Mouse (Mus musculus): ENCODE data around the gene Plpp2. TPM values are rescaled to one million over a fixed set of nuclear protein-coding genes. Genes with fewer than 3 reads are reported as not detected.

Gene Plpp2
- polyA plus RNA-seq, 1 experiment from 2014 or later, result 10.9 TPM

- no peaks in the 10 kb centered on the region for H3K4me1 ChIP-seq
- H3K36me3 ChIP-seq, result no peaks in the 10 kb centered on the region
- no peaks in the 10 kb centered on the region for H3K27me3 ChIP-seq (replicated peaks)
- WGBS, result 87% methylated on average over 2 of the region's 2 CpGs
- no peak overlapping the region for H3K4me3 ChIP-seq
- no peak overlapping the region for H3K4me2 ChIP-seq
- no peak overlapping the region for H3K27ac ChIP-seq (replicated peaks)
- 0 out of 2 replicates have a peak, but pooled peaks cover 4% of the 10 kb centered on the region for H3K9me3 ChIP-seq
- ATAC-seq (ENCODE audit: extremely low read depth, insufficient number of reproducible peaks, low FRiP score, low TSS enrichment), result no peak
- H3K9ac ChIP-seq, result no peak overlapping the region
Observed at GRCm38 (mm10) chr10:79571314-79571713, 37.7 kb upstream of the Plpp2 start.

- no peaks in the 10 kb centered on the region for H3K36me3 ChIP-seq
- peaks cover 9% of the 10 kb centered on the region for H3K9me3 ChIP-seq
- 83% methylated on average over 5 of the region's 5 CpGs for WGBS
- H3K27me3 ChIP-seq (replicated peaks), result no peaks in the 10 kb centered on the region
- no peak overlapping the region for H3K4me3 ChIP-seq
- H3K9ac ChIP-seq, result no peak overlapping the region
- ATAC-seq (ENCODE audit: extremely low read depth, insufficient number of reproducible peaks, low FRiP score, low TSS enrichment), result no peak
- H3K4me1 ChIP-seq, result no peaks in the 10 kb centered on the region
- no peak overlapping the region for H3K4me2 ChIP-seq
- H3K27ac ChIP-seq (replicated peaks), result no peak overlapping the region
Observed at GRCm38 (mm10) chr10:79569921-79570320, 36.3 kb upstream of the Plpp2 start.

GRCm38 (mm10) chr10:79559716-79560115 is 26.1 kb upstream of the Plpp2 start:
- Histone ChIP-seq H3K4me3 (no peak overlapping the region), H3K4me1 (0 out of 2 replicates have a peak, but pooled peaks cover 6% of the 10 kb centered on the region), H3K9me3 (peaks cover 4% of the 10 kb centered on the region; the same call in 1 of the 2 replicates), H3K4me2 (no peak overlapping the region), H3K36me3 (no peaks in the 10 kb centered on the region), H3K27me3 (replicated peaks) (no peaks in the 10 kb centered on the region), H3K27ac (replicated peaks) (no peak overlapping the region), H3K9ac (no peak overlapping the region)
- WGBS, result 82% methylated on average over 2 of the region's 2 CpGs
- ATAC-seq (ENCODE audit: extremely low read depth, insufficient number of reproducible peaks, low FRiP score, low TSS enrichment), result no peak

- Histone ChIP-seq H3K27ac (replicated peaks) (no peak overlapping the region), H3K27me3 (replicated peaks) (no peaks in the 10 kb centered on the region), H3K4me2 (no peak overlapping the region), H3K4me1 (peaks cover 23% of the 10 kb centered on the region), H3K9me3 (no peaks in the 10 kb centered on the region), H3K4me3 (no peak overlapping the region), H3K36me3 (no peaks in the 10 kb centered on the region), H3K9ac (no peak overlapping the region)
- 87% methylated on average over 5 of the region's 5 CpGs for WGBS
- no peak for ATAC-seq (ENCODE audit: extremely low read depth, insufficient number of reproducible peaks, low FRiP score, low TSS enrichment)
Observed at GRCm38 (mm10) chr10:79557496-79557895, 23.9 kb upstream of the Plpp2 start.

GRCm38 (mm10) chr10:79556951-79557350 is 23.4 kb upstream of the Plpp2 start:
- H3K27me3 ChIP-seq (replicated peaks), result no peaks in the 10 kb centered on the region
- no peak overlapping the region for H3K9ac ChIP-seq
- no peak overlapping the region for H3K27ac ChIP-seq (replicated peaks)
- ATAC-seq (ENCODE audit: extremely low read depth, insufficient number of reproducible peaks, low FRiP score, low TSS enrichment), result no peak
- 85% methylated on average over 5 of the region's 5 CpGs for WGBS
- no peaks in the 10 kb centered on the region for H3K9me3 ChIP-seq
- H3K4me1 ChIP-seq, result peaks cover 26% of the 10 kb centered on the region
- H3K36me3 ChIP-seq, result no peaks in the 10 kb centered on the region
- no peak overlapping the region for H3K4me2 ChIP-seq
- H3K4me3 ChIP-seq, result no peak overlapping the region

GRCm38 (mm10) chr10:79555238-79555724 is 21.7 kb upstream of the Plpp2 start:
- Histone ChIP-seq H3K4me1 (peaks cover 26% of the 10 kb centered on the region), H3K9me3 (no peaks in the 10 kb centered on the region), H3K36me3 (peaks cover 8% of the 10 kb centered on the region), H3K9ac (peak overlapping the region; percentile 98), H3K27me3 (replicated peaks) (no peaks in the 10 kb centered on the region), H3K27ac (replicated peaks) (no peak overlapping the region), H3K4me2 (peak overlapping the region; percentile 82), H3K4me3 (peak overlapping the region; percentile 94)
- whole genome bisulfite sequencing, result 22% methylated on average over 7 of the region's 7 CpGs
- ATAC-seq (ENCODE audit: extremely low read depth, insufficient number of reproducible peaks, low FRiP score, low TSS enrichment), result no peak; the same call in 1 of the 2 replicates

- peak within 1 kb of the TSS; percentile 98 for H3K9ac ChIP-seq
- H3K36me3 ChIP-seq, result peaks cover 15% of the 10 kb centered on the region
- H3K9me3 ChIP-seq, result no peaks in the 10 kb centered on the region
- peaks cover 26% of the 10 kb centered on the region for H3K4me1 ChIP-seq
- H3K27me3 ChIP-seq (replicated peaks), result no peaks in the 10 kb centered on the region
- H3K4me3 ChIP-seq, result peak within 1 kb of the TSS; percentile 94
- H3K4me2 ChIP-seq, result peak within 1 kb of the TSS; percentile 82
- WGBS, result under 1% methylated on average over 96 of the region's 108 CpGs
- peak within 1 kb of the TSS; percentile 46; the same call in 1 of the 2 replicates for H3K27ac ChIP-seq (replicated peaks)
- ATAC-seq (ENCODE audit: extremely low read depth, insufficient number of reproducible peaks, low FRiP score, low TSS enrichment), result peak; percentile 65; the same call in 1 of the 2 replicates
Observed at GRCm38 (mm10) chr10:79554330-79555237, 21.0 kb upstream of the Plpp2 start, which contains the start of gene Mier2. Gene Mier2, minus strand, starts transcription at chr10:79555199.

- 31% methylated on average over 10 of the region's 10 CpGs for WGBS
Observed at GRCm38 (mm10) chr10:79553691-79554090, 20.1 kb upstream of the Plpp2 start.

GRCm38 (mm10) chr10:79553176-79553575 is 19.6 kb upstream of the Plpp2 start:
- ATAC-seq (ENCODE audit: extremely low read depth, insufficient number of reproducible peaks, low FRiP score, low TSS enrichment), result no peak
- peak overlapping the region; percentile 94; the same call in 1 of the 2 replicates for H3K4me3 ChIP-seq
- H3K36me3 ChIP-seq, result peaks cover 29% of the 10 kb centered on the region
- no peaks in the 10 kb centered on the region for H3K27me3 ChIP-seq (replicated peaks)
- peak overlapping the region; percentile 15 for H3K9ac ChIP-seq
- peaks cover 26% of the 10 kb centered on the region for H3K4me1 ChIP-seq
- no peak overlapping the region for H3K27ac ChIP-seq (replicated peaks)
- WGBS, result 93% methylated on average over 6 of the region's 6 CpGs
- H3K9me3 ChIP-seq, result no peaks in the 10 kb centered on the region
- H3K4me2 ChIP-seq, result peak overlapping the region; percentile 82

More at GRCm38 (mm10) chr10:79553691-79554090, 20.1 kb upstream of the Plpp2 start:
- no peaks in the 10 kb centered on the region for H3K9me3 ChIP-seq
- no peak overlapping the region for H3K27ac ChIP-seq (replicated peaks)
- H3K4me3 ChIP-seq, result peak overlapping the region; percentile 94
- ATAC-seq (ENCODE audit: extremely low read depth, insufficient number of reproducible peaks, low FRiP score, low TSS enrichment), result no peak
- H3K4me2 ChIP-seq, result peak overlapping the region; percentile 82
- peaks cover 26% of the 10 kb centered on the region for H3K4me1 ChIP-seq
- peak overlapping the region; percentile 98 for H3K9ac ChIP-seq
- H3K27me3 ChIP-seq (replicated peaks), result no peaks in the 10 kb centered on the region
- H3K36me3 ChIP-seq, result peaks cover 24% of the 10 kb centered on the region

- H3K4me1 ChIP-seq, result peaks cover 28% of the 10 kb centered on the region
- no peak for ATAC-seq (ENCODE audit: extremely low read depth, insufficient number of reproducible peaks, low FRiP score, low TSS enrichment)
- no peak overlapping the region for H3K9ac ChIP-seq
- 88% methylated on average over 8 of the region's 8 CpGs for WGBS
- no peaks in the 10 kb centered on the region for H3K27me3 ChIP-seq (replicated peaks)
- no peak overlapping the region for H3K4me3 ChIP-seq
- peaks cover 35% of the 10 kb centered on the region for H3K36me3 ChIP-seq
- no peak overlapping the region for H3K27ac ChIP-seq (replicated peaks)
- H3K4me2 ChIP-seq, result no peak overlapping the region
- H3K9me3 ChIP-seq, result no peaks in the 10 kb centered on the region
Observed at GRCm38 (mm10) chr10:79552531-79552930, 18.9 kb upstream of the Plpp2 start.

- Histone ChIP-seq H3K9me3 (no peaks in the 10 kb centered on the region), H3K9ac (no peak overlapping the region), H3K4me3 (no peak overlapping the region), H3K27ac (replicated peaks) (no peak overlapping the region), H3K4me1 (peaks cover 32% of the 10 kb centered on the region), H3K4me2 (no peak overlapping the region), H3K36me3 (peaks cover 57% of the 10 kb centered on the region), H3K27me3 (replicated peaks) (no peaks in the 10 kb centered on the region)
- ATAC-seq (ENCODE audit: extremely low read depth, insufficient number of reproducible peaks, low FRiP score, low TSS enrichment), result no peak
- 69% methylated on average over 9 of the region's 9 CpGs for WGBS
Observed at GRCm38 (mm10) chr10:79550366-79550765, 16.8 kb upstream of the Plpp2 start.
